Mouse (Mus musculus) kidney, adult 2 months (tissue): Measurements from ENCODE around the gene Apobec3.

Experiments
- CTCF ChIP-seq: fragments of 200-500 bp; conservative IDR thresholded peaks from 2 replicates; pipeline ENCODE4 v1.5.1; 2011; ENCODE audit warnings: low read depth, mild to moderate bottlenecking, control low read depth, low read length, moderate library complexity, mixed read lengths; ENCODE audit not compliant: insufficient read depth, insufficient read length
- POLR2A ChIP-seq: fragments of 200-500 bp; IDR thresholded peaks from one replicate; pipeline ENCODE4 v1.6.1; 2011; ENCODE audit warnings: low read depth, low read length, control low read depth

DNA sequence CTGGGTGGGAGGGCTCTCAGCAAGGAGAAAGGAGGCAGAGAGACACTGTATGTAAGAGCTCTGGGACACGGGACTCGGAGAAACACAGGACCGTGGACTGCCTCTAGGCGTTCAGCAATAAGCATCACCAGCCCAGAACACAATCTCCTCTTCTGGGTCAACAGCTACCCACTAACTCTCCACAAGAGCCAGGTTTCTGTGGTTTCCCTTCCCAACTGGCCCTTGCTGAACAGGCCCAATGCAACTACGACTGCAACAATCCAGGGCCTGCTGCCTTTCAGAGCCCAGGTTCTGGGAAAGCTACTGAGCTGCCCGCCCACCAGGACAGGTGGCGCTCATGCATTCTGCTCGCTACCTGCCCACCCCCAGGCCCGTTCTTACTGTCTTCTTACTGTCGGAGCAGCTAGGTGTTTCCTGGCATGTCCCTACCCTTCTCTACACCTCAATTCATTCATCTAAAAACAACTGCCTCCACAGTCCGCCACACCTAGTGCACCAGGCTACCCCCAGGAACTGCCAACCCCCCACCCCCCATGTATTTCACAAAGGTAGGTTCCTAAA lies 35.5 kb downstream of the Apobec3 start:
- no peak for TF ChIP-seq CTCF
- no peak for TF ChIP-seq POLR2A
